Mouse (Mus musculus) embryonic facial prominence, embryonic 15.5 days (tissue): ENCODE measurements around the gene Syk. TPM values are rescaled to one million over a fixed set of nuclear protein-coding genes. Genes with fewer than 3 reads are reported as not detected.

Source experiments
- ATAC-seq: fragments of 200-750 bp; cut with Nextera tagmentation; 2 replicates; pipeline ENCODE4 v1.8.0; 2017; ENCODE audit warnings: low read depth, moderate TSS enrichment; ENCODE audit not compliant: insufficient number of reproducible peaks, low FRiP score, low TSS enrichment
- H3K27ac ChIP-seq: fragments of 300-500 bp; sonication (generic); replicated peaks from 2 replicates; pipeline ENCODE4 v1.5.1; 2015; ENCODE audit warnings: mild to moderate bottlenecking, inconsistent platforms
- H3K27me3 ChIP-seq: fragments of 300-500 bp; sonication (generic); 2 replicates; pipeline ENCODE4 v1.6.1; 2015; ENCODE audit warnings: inconsistent platforms
- H3K36me3 ChIP-seq: fragments of 300-500 bp; sonication (generic); 2 replicates; pipeline ENCODE4 v1.6.1; 2015; ENCODE audit warnings: mild to moderate bottlenecking, inconsistent platforms
- H3K4me1 ChIP-seq: fragments of 300-500 bp; sonication (generic); 2 replicates; pipeline ENCODE4 v1.6.1; 2015; ENCODE audit warnings: inconsistent platforms
- H3K4me2 ChIP-seq: fragments of 300-500 bp; sonication (generic); replicated peaks from 2 replicates; pipeline ENCODE4 v1.6.1; 2015; ENCODE audit warnings: mild to moderate bottlenecking, inconsistent platforms
- H3K4me3 ChIP-seq: fragments of 300-500 bp; sonication (generic); replicated peaks from 2 replicates; pipeline ENCODE4 v1.5.1; 2015; ENCODE audit warnings: mild to moderate bottlenecking, inconsistent platforms
- H3K9ac ChIP-seq: fragments of 300-500 bp; sonication (generic); 2 replicates; pipeline ENCODE4 v1.6.1; 2015; ENCODE audit warnings: inconsistent platforms
- H3K9me3 ChIP-seq: fragments of 300-500 bp; sonication (generic); replicated peaks from 2 replicates; pipeline ENCODE4 v1.6.1; 2016; ENCODE audit warnings: inconsistent platforms
- WGBS: fragments of 180-500 bp; shearing (Covaris S2); methylation state at CpG from one replicate; pipeline ENCODE4 v1.1.7; 2015; 5-methylcytosine and 5-hydroxymethylcytosine counted together
- polyA plus RNA-seq: library from polyadenylated mRNA; unstranded; fragments of >200 nt; fragmentation: Nextera tagmentation; extraction: Ambion mirVana; gene quantifications from 2 replicates; pipeline ENCODE4 v1.2.1, GENCODE M21; 2015

Syk gene
- polyA plus RNA-seq, 1 experiment from 2014 or later, result 3.0 TPM

DNA sequence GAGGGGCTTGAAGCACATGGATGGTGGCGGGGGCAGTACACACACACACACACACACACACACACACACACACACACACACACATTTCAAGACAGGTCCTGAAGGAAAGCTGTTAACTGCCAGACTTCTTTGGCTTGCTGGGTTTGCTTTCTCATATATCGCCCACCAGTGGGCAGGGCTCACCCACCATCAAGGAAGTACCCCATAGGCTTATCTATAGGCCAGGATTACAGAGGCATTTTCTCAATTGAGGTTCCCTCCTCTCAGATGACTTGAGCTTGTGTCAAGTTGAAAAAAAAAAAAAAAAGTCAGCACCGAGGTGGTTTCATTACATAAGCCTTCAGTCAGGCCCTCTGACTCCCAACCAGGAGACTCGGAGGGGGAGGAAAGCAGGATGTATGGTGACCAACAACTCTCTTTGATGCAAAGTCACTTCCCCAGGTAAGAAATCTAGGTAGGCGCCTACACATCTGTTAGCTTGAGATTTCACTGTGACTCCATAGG lies 32.2 kb upstream of the Syk start:
- no peak overlapping the region for H3K27ac ChIP-seq
- 62% methylated on average over 5 of the region's 5 CpGs for WGBS
- no peak overlapping the region for H3K4me3 ChIP-seq
- H3K36me3 ChIP-seq, result no peaks in the 10 kb centered on the region
- no peak overlapping the region for H3K4me2 ChIP-seq
- H3K9me3 ChIP-seq, result no peaks in the 10 kb centered on the region
- ATAC-seq, result no peak
- no peak overlapping the region for H3K9ac ChIP-seq
- no peaks in the 10 kb centered on the region for H3K4me1 ChIP-seq
- no peaks in the 10 kb centered on the region for H3K27me3 ChIP-seq

DNA sequence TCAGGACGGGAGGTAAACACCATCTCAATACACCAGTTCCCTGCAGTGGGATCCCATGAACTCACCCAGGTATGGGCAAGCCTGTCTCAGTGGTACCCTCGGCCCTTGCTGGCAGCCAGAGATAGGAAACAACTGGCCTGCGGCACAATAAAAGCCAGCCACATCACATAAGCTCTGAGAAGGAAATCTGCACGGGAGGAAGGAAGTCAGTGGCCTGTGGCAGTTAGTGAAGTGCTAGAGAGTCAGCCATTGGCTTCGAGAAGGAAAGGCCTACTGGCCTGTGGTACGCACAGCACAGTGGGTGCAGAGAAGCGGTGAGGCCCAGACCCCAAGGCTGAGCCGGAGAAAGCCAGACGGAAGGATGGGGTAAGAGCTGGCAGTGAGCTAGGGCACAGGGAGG lies 31.7 kb upstream of the Syk start:
- Histone ChIP-seq H3K4me3 (no peak overlapping the region), H3K4me1 (no peaks in the 10 kb centered on the region), H3K9ac (no peak overlapping the region), H3K36me3 (no peaks in the 10 kb centered on the region), H3K27ac (no peak overlapping the region), H3K4me2 (no peak overlapping the region), H3K27me3 (no peaks in the 10 kb centered on the region), H3K9me3 (no peaks in the 10 kb centered on the region)
- WGBS, result 74% methylated on average over 9 of the region's 9 CpGs
- no peak for ATAC-seq

DNA sequence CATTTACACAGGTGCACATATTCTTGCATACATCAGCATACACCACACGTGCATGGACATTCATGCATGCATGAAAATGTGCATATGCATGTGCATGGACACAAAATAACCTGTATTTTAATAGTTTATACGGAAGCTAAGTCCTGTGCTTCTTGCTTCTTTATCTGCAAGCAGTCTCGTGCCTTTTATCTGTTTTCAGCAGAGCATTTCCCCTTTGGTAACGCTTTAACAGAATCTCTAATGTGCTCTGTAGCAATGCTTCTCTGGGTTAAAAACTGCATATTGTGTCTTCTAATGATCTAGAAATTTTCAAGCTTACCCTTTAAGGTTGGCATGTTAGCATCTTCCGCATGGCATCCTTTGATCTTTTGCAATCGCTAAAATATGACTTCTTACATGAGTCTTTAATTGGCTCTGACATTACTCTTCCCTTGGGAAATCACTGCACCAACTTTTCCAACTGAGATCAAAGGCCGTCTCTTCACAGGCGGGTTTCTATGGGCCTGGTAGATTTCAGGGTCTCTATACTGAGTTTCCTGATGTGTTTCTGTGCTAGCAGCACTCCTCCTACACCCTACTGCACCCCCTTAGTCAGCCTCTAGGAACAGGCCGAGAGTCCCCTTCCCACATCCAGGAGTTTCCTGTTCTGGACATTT lies 30.0 kb upstream of the Syk start:
- Histone ChIP-seq H3K4me3 (no peak overlapping the region), H3K27me3 (no peaks in the 10 kb centered on the region), H3K4me2 (no peak overlapping the region), H3K9ac (no peak overlapping the region), H3K36me3 (no peaks in the 10 kb centered on the region), H3K27ac (no peak overlapping the region), H3K4me1 (no peaks in the 10 kb centered on the region), H3K9me3 (no peaks in the 10 kb centered on the region)
- 55% methylated on average over 9 of the region's 9 CpGs for WGBS
- no peak for ATAC-seq

GRCm38 (mm10) chr13:52554722-52555121 lies 28.3 kb upstream of the Syk start:
- Histone ChIP-seq H3K9me3 (no peaks in the 10 kb centered on the region), H3K4me3 (no peak overlapping the region), H3K4me1 (no peaks in the 10 kb centered on the region), H3K27me3 (no peaks in the 10 kb centered on the region), H3K27ac (no peak overlapping the region), H3K36me3 (no peaks in the 10 kb centered on the region), H3K9ac (no peak overlapping the region), H3K4me2 (no peak overlapping the region)
- 82% methylated on average over 9 of the region's 9 CpGs for WGBS
- no peak for ATAC-seq

DNA sequence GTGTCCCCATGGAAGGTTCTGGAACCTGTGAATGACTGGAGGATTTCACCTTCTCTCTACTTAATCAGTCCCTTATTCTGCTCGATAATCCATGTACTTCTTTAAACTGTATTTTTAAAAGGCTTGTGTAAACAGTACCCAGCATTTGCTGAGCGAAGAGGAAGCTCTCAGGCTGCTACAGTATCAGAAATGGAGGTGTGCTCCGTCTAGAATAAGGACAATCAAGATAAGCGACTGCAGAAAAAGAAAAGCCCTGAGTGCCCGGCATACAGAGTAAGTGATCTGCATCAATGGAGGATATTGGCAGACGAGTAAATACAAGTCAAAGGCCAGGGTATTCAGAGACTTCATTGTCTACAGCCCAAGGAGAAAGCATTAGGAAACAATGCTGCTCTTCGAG lies 25.6 kb upstream of the Syk start:
- no peak overlapping the region for H3K27ac ChIP-seq
- H3K36me3 ChIP-seq, result no peaks in the 10 kb centered on the region
- WGBS, result 76% methylated on average over 7 of the region's 7 CpGs
- H3K27me3 ChIP-seq, result no peaks in the 10 kb centered on the region
- no peak overlapping the region for H3K4me3 ChIP-seq
- no peak overlapping the region for H3K4me2 ChIP-seq
- ATAC-seq, result no peak
- no peak overlapping the region for H3K9ac ChIP-seq
- 0 out of 2 replicates have a peak, but pooled peaks cover 5% of the 10 kb centered on the region for H3K4me1 ChIP-seq
- no peaks in the 10 kb centered on the region for H3K9me3 ChIP-seq

DNA sequence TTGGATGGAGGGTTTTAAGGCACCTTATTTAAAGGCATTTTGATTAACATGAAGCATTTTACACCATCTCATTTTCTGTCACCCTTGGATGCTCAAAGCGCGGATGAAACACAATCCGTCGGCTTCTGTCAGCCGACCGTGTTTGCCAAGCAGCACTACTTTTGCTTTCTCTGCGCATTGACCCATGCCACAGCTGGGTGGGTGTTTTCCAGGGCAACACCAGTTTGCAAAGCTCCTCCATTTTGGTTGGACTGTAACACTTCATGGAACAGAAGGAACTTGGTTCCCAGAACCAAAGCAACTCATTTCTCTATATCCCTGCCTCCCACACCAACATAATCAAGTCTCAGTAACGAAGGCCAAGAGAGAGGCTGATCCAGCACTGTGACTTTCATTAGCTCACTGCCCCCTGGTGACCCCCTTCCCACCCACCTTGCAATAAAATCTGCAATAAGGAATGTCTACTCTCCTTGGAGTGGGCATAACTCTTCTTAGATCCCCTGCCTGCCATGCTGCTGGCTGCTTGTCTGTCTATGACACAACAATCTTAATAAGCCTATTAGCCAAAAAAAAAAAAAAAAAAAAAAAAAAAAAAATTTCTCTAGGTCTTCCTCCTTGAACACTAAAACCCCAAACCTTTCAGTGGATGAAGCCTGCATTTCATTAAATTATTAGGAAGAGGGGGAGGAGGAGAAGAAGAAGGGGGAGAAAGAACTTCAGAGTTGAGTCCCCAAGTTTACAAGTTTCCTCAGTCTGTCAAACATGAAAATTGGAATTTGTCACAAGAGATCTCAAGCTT lies 21.4 kb upstream of the Syk start:
- no peak overlapping the region for H3K4me2 ChIP-seq
- ATAC-seq, result no peak
- no peaks in the 10 kb centered on the region for H3K9me3 ChIP-seq
- 83% methylated on average over 8 of the region's 8 CpGs for WGBS
- no peak overlapping the region for H3K9ac ChIP-seq
- no peaks in the 10 kb centered on the region for H3K36me3 ChIP-seq
- 0 out of 2 replicates have a peak, but pooled peaks cover 6% of the 10 kb centered on the region for H3K4me1 ChIP-seq
- no peak overlapping the region for H3K4me3 ChIP-seq
- no peak overlapping the region for H3K27ac ChIP-seq
- H3K27me3 ChIP-seq, result no peaks in the 10 kb centered on the region

DNA sequence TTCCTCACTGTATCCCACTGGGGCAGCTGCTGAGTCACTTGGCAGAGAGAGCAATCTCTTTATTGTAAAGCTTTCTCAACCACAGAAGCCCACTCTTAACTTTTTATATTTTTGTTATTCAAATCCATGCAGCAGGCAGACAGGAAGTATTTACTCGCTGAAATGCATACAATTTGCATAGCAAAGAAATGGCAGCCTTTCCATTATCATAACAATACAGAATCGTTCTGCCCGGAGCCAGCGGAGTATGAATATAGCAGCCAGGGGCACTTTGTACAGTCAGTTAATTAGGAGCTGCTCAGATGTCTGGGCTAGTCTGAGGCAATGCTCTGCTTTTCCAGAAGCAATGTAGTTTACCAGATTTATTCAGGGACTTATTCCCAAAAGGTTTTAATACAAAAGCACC lies 20.8 kb upstream of the Syk start:
- ATAC-seq, result no peak
- WGBS, result 17% methylated on average over 4 of the region's 4 CpGs
- 0 out of 2 replicates have a peak, but pooled peaks cover 6% of the 10 kb centered on the region for H3K4me1 ChIP-seq
- no peak overlapping the region for H3K27ac ChIP-seq
- H3K4me2 ChIP-seq, result no peak overlapping the region
- H3K9me3 ChIP-seq, result no peaks in the 10 kb centered on the region
- H3K36me3 ChIP-seq, result no peaks in the 10 kb centered on the region
- no peak overlapping the region for H3K9ac ChIP-seq
- H3K27me3 ChIP-seq, result no peaks in the 10 kb centered on the region
- no peak overlapping the region for H3K4me3 ChIP-seq

- Histone ChIP-seq H3K4me2 (no peak overlapping the region), H3K9me3 (no peaks in the 10 kb centered on the region), H3K4me3 (no peak overlapping the region), H3K27me3 (peaks cover 3% of the 10 kb centered on the region; the same call in 1 of the 2 replicates), H3K9ac (no peak overlapping the region), H3K27ac (no peak overlapping the region), H3K36me3 (no peaks in the 10 kb centered on the region), H3K4me1 (0 out of 2 replicates have a peak, but pooled peaks cover 6% of the 10 kb centered on the region)
- ATAC-seq, result no peak
- whole genome bisulfite sequencing, result 80% methylated on average over 18 of the region's 18 CpGs
These were observed 17.8 kb upstream of the Syk start for GRCm38 (mm10) chr13:52565103-52565739.

- H3K4me3 ChIP-seq, result no peak overlapping the region
- no peak overlapping the region for H3K4me2 ChIP-seq
- H3K27me3 ChIP-seq, result peaks cover 3% of the 10 kb centered on the region; the same call in 1 of the 2 replicates
- no peak for ATAC-seq
- H3K36me3 ChIP-seq, result no peaks in the 10 kb centered on the region
- no peak overlapping the region for H3K27ac ChIP-seq
- 0 out of 2 replicates have a peak, but pooled peaks cover 6% of the 10 kb centered on the region for H3K4me1 ChIP-seq
- H3K9me3 ChIP-seq, result no peaks in the 10 kb centered on the region
- no peak overlapping the region for H3K9ac ChIP-seq
- WGBS, result 85% methylated on average over 9 of the region's 9 CpGs
These were observed 16.7 kb upstream of the Syk start for GRCm38 (mm10) chr13:52566188-52566760.

DNA sequence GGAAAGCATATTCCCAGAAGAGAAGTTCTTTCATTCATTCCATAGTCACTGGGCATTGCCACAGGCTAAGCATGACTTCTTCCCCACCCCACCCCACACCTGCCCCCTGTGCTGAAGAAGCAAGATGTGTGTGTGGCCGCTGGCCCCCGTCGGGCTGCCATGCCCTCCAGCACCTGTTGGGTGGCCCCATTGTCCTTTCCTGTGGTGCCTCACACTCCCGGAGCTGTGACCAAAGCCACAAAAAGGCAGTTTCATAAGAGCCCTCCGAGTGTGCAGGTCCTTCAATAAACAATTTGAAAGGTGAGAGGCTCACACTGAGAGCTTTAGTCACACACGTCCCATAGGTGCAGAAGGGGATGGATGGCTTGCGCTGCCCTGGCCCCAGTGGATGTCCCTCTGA lies 16.2 kb upstream of the Syk start:
- WGBS, result 74% methylated on average over 7 of the region's 7 CpGs

More for the DNA sequence above, 16.2 kb upstream of the Syk start:
- no peak for ATAC-seq
- no peak overlapping the region for H3K9ac ChIP-seq
- peaks cover 3% of the 10 kb centered on the region; the same call in 1 of the 2 replicates for H3K27me3 ChIP-seq
- 0 out of 2 replicates have a peak, but pooled peaks cover 6% of the 10 kb centered on the region for H3K4me1 ChIP-seq
- H3K36me3 ChIP-seq, result no peaks in the 10 kb centered on the region
- H3K4me3 ChIP-seq, result no peak overlapping the region
- no peak overlapping the region for H3K4me2 ChIP-seq
- H3K9me3 ChIP-seq, result no peaks in the 10 kb centered on the region
- no peak overlapping the region for H3K27ac ChIP-seq
